In genomic region chr19:6184131-6184530, GRCm38 (mm10) we compare ENCODE assay signal across 32 mouse cellular contexts. TPM values are rescaled to one million over a fixed set of nuclear protein-coding genes. Genes with fewer than 3 reads are reported as not detected.
DNase-seq lines count a peak whose midpoint lies in the region; TF ChIP-seq lines count a peak whose summit lies in the region.
"Had no signal": no experiment of that assay in that cellular context is flagged by ENCODE, and none has a peak within 500 bp of the region (broad histone marks: within the 10 kb centered on the region; RNA-seq: fewer than 3 reads in every experiment).

TSS of gene Majin (plus strand) at chr19:6184388.

- no peaks in the 10 kb centered on the region for H3K36me3 ChIP-seq in E14TG2a.4 (ENCODE audit: insufficient read depth, low read length)
- H3K36me3 ChIP-seq in testis, adult 2 months (ENCODE audit: control insufficient read depth, insufficient read depth, low read length) = no peaks in the 10 kb centered on the region
- H3K36me3 ChIP-seq: embryonic facial prominence, embryonic 12.5 days; embryonic facial prominence, embryonic 15.5 days; hindbrain, embryonic 12.5 days; hindbrain, embryonic 15.5 days had no signal

- peak; percentile 91 for DNase-seq in R1 (ENCODE audit: low read depth, low spot score)
- DNase-seq in MN1 (ENCODE audit: low spot score) = no peak
- DNase-seq in urinary bladder, adult 2 months (ENCODE audit: low spot score) = no peak
- DNase-seq in layer of hippocampus, adult 8-10 months (ENCODE audit: low spot score in 2 of 2) = no peak
- DNase-seq: adrenal gland, adult 2 months; adrenal gland, postnatal 14 days; cerebellum, adult 11 months; cerebellum, adult 2 months; cerebellum, adult 9-11 months; cerebellum, postnatal 25 days; forebrain, postnatal 0 days; gastrocnemius, adult 2 months; gastrocnemius, postnatal 14 days; heart, adult 11 months had no signal

- H3K4me3 ChIP-seq in E14TG2a.4 (replicated peaks; ENCODE audit: low read length) = peak within 1 kb of the TSS; percentile 59; the same call in 1 of the 2 replicates
- peak within 1 kb of the TSS; percentile 79 for H3K4me3 ChIP-seq in testis, adult 2 months (ENCODE audit: control insufficient read depth, low read depth, low read length)
- H3K4me3 ChIP-seq: embryonic facial prominence, embryonic 12.5 days; embryonic facial prominence, embryonic 15.5 days; gastrocnemius, adult 2 months; hindbrain, embryonic 12.5 days; hindbrain, embryonic 15.5 days had no signal

- TF ChIP-seq CTCF in E14TG2a.4 (conservative IDR thresholded peaks at IDR 0.05; ENCODE audit: low read length) = no peak
- no peak for TF ChIP-seq CTCF in testis, adult 2 months (IDR thresholded peaks at IDR 0.05; ENCODE audit: control insufficient read depth, insufficient read depth, insufficient replicate concordance, low read depth, low read length)

- 0 out of 2 replicates have a peak, but pooled peaks have one; percentile 43 for TF ChIP-seq POLR2A in testis, adult 2 months (IDR thresholded peaks at IDR 0.05; ENCODE audit: control insufficient read depth, low read depth, low read length)

- peaks cover 40% of the 10 kb centered on the region for H3K27me3 ChIP-seq in E14TG2a.4 (ENCODE audit: insufficient read depth, low read length)
- no peaks in the 10 kb centered on the region for H3K27me3 ChIP-seq in testis, adult 2 months (ENCODE audit: control insufficient read depth, insufficient read depth, low read length)
- H3K27me3 ChIP-seq: embryonic facial prominence, embryonic 12.5 days; embryonic facial prominence, embryonic 15.5 days; hindbrain, embryonic 12.5 days; hindbrain, embryonic 15.5 days; Patski had no signal

- H3K4me1 ChIP-seq in E14TG2a.4 (replicated peaks; ENCODE audit: low read depth, low read length) = peaks cover 12% of the 10 kb centered on the region
- H3K4me1 ChIP-seq in testis, adult 2 months (ENCODE audit: control insufficient read depth, insufficient read depth, low read length) = peaks cover 9% of the 10 kb centered on the region
- H3K4me1 ChIP-seq: embryonic facial prominence, embryonic 12.5 days; embryonic facial prominence, embryonic 15.5 days; hindbrain, embryonic 12.5 days; hindbrain, embryonic 15.5 days had no signal

- no peaks in the 10 kb centered on the region; the same call in 1 of the 2 replicates for H3K9me3 ChIP-seq in E14TG2a.4 (ENCODE audit: low read length)
- H3K9me3 ChIP-seq: embryonic facial prominence, embryonic 12.5 days; embryonic facial prominence, embryonic 15.5 days; hindbrain, embryonic 12.5 days; hindbrain, embryonic 15.5 days had no signal

- H3K27ac ChIP-seq in testis, adult 2 months (ENCODE audit: control insufficient read depth, insufficient read depth, low read depth, low read length) = peak within 1 kb of the TSS; percentile 79
- H3K27ac ChIP-seq: embryonic facial prominence, embryonic 12.5 days; embryonic facial prominence, embryonic 15.5 days; gastrocnemius, adult 2 months; hindbrain, embryonic 12.5 days; hindbrain, embryonic 15.5 days had no signal

RNA-seq across cellular contexts. Expression of gene Majin, which starts in this region (rescaled TPM):
- 19.0 and 20.7 TPM in 2 replicates for polyA plus RNA-seq in testis, adult 2 months (2012; rRNA removed)
- 0.52 and 0.60 TPM in 2 replicates for polyA plus RNA-seq in urinary bladder, adult 2 months (2012; rRNA removed)
- total RNA-seq in layer of hippocampus, adult 8-10 months (2022) = not detected
- total RNA-seq: common myeloid progenitor, adult 5-6 weeks; forebrain, postnatal 0 days; gastrocnemius, adult 2 months; gastrocnemius, postnatal 14 days; gastrocnemius, postnatal 4 days; heart, adult 8-10 months; heart, postnatal 25 days; hematopoietic stem cell, adult 5-6 weeks had no signal
- polyA plus RNA-seq: embryonic facial prominence, embryonic 12.5 days; forebrain, embryonic 11.5 days; forebrain, embryonic 14.5 days; forebrain, postnatal 0 days; heart, embryonic 11.5 days; heart, embryonic 14.5 days; heart, postnatal 0 days; hindbrain, embryonic 12.5 days; hindbrain, embryonic 15.5 days; intestine, embryonic 14.5 days; Patski had no signal

Comparison
In these comparisons a context has a peak if more than half of its experiments do, and no peak if none do; other contexts are left out.
1. RNA of gene Majin (polyA plus RNA-seq): 19.0 to 20.7 TPM in testis, adult 2 months; 0.52 to 0.60 TPM in urinary bladder, adult 2 months; every median in the first group is over 10 times any median in the second.